Mouse (Mus musculus) MEL (cell line): ENCODE results near the gene Actl6a. TPM values are rescaled to one million over a fixed set of nuclear protein-coding genes. Genes with fewer than 3 reads are reported as not detected.

Experiments used
- DNase-seq: peaks from one replicate; pipeline ENCODE4 v3.0.0; 2011; ENCODE audit warnings: low read depth, low spot score
- H3K27ac ChIP-seq: 2 replicates; pipeline ENCODE4 v1.5.1; 2012; ENCODE audit warnings: low read depth, mild to moderate bottlenecking, control low read depth, low read length, moderate library complexity; ENCODE audit not compliant: control insufficient read depth
- H3K27me3 ChIP-seq, 2 experiments: fragments of 150-350 bp in 1 of 2; sonication (generic) in 1 of 2; 2 replicates each; pipeline ENCODE4 v1.6.1; 2012; ENCODE audit warnings: low read length in 2 of 2, mild to moderate bottlenecking in 2 of 2, improper control_type of control experiment in 1 of 2, moderate library complexity in 1 of 2; ENCODE audit not compliant: insufficient read depth in 2 of 2, control insufficient read depth in 1 of 2
- H3K36me3 ChIP-seq, 2 experiments: 2 replicates each; pipeline ENCODE4 v1.6.1; 2012 to 2014; ENCODE audit warnings: low read length in 2 of 2, improper control_type of control experiment in 1 of 2, inconsistent platforms in 1 of 2, mild to moderate bottlenecking in 1 of 2; ENCODE audit not compliant: insufficient read depth in 2 of 2, control insufficient read depth in 1 of 2
- H3K4me1 ChIP-seq, 2 experiments: fragments of 150-350 bp in 1 of 2; sonication (generic) in 1 of 2; 2 replicates each; pipeline ENCODE4 v1.6.1; 2012; ENCODE audit warnings: low read length in 2 of 2, improper control_type of control experiment in 1 of 2, mild to moderate bottlenecking in 1 of 2; ENCODE audit not compliant: insufficient read depth in 2 of 2, control insufficient read depth in 1 of 2
- H3K4me3 ChIP-seq, 2 experiments: fragments of 150-350 bp in 1 of 2; sonication (generic) in 1 of 2; 2 replicates each; pipeline ENCODE4 v1.5.1; 2012; ENCODE audit warnings: low read depth in 2 of 2, low read length in 2 of 2, mild to moderate bottlenecking in 2 of 2, moderate library complexity in 2 of 2, control low read depth in 1 of 2, improper control_type of control experiment in 1 of 2; ENCODE audit not compliant: control insufficient read depth in 1 of 2, insufficient read depth in 1 of 2
- H3K79me2 ChIP-seq: 2 replicates; pipeline ENCODE4 v1.6.1; 2012; ENCODE audit warnings: mild to moderate bottlenecking, low read length, moderate library complexity; ENCODE audit not compliant: control insufficient read depth, poor library complexity, insufficient read depth
- H3K9ac ChIP-seq: 2 replicates; pipeline ENCODE4 v1.6.1; 2012; ENCODE audit warnings: low read depth, mild to moderate bottlenecking, control low read depth, low read length, moderate library complexity; ENCODE audit not compliant: control insufficient read depth, poor library complexity, severe bottlenecking
- H3K9me3 ChIP-seq: fragments of 150-350 bp; sonication (generic); replicated peaks from 2 replicates; pipeline ENCODE4 v1.6.1; 2012; ENCODE audit warnings: mild to moderate bottlenecking, low read length, improper control_type of control experiment, moderate library complexity; ENCODE audit not compliant: insufficient read depth
- BHLHE40 ChIP-seq: IDR thresholded peaks from 2 replicates; pipeline ENCODE4 v1.6.1; 2012; ENCODE audit warnings: low read depth, mild to moderate bottlenecking, inconsistent platforms, low read length, improper control_type of control experiment, borderline replicate concordance
- CHD1 ChIP-seq: IDR thresholded peaks from 2 replicates; pipeline ENCODE4 v1.6.1; 2012; ENCODE audit warnings: low read depth, mild to moderate bottlenecking, inconsistent platforms, low read length, improper control_type of control experiment
- CHD2 ChIP-seq: IDR thresholded peaks from 2 replicates; pipeline ENCODE4 v1.6.1; 2011; ENCODE audit warnings: low read length, improper control_type of control experiment
- CTCF ChIP-seq, 3 experiments: IDR thresholded peaks in 2 of 3; conservative IDR thresholded peaks in 1 of 3; 2 replicates each; pipeline ENCODE4 v1.5.1; 2011 to 2012; ENCODE audit warnings: low read length in 3 of 3, low read depth in 2 of 3, mild to moderate bottlenecking in 2 of 3, improper control_type of control experiment in 1 of 3, inconsistent platforms in 1 of 3, mixed read lengths in 1 of 3, moderate library complexity in 1 of 3; ENCODE audit not compliant: control insufficient read depth in 1 of 3, insufficient read depth in 1 of 3, poor library complexity in 1 of 3, severe bottlenecking in 1 of 3
- ELF1 ChIP-seq: IDR thresholded peaks from 2 replicates; pipeline ENCODE4 v1.6.1; 2014; ENCODE audit warnings: low read depth, mild to moderate bottlenecking, inconsistent platforms, low read length, improper control_type of control experiment, moderate library complexity
- EP300 ChIP-seq, 2 experiments: IDR thresholded peaks; 2 replicates each; pipeline ENCODE4 v1.6.1; 2011; ENCODE audit warnings: improper control_type of control experiment in 2 of 2, low read length in 2 of 2, low read depth in 1 of 2, mild to moderate bottlenecking in 1 of 2
- ETS1 ChIP-seq: IDR thresholded peaks from 2 replicates; pipeline ENCODE4 v1.6.1; 2012; ENCODE audit warnings: low read depth, mild to moderate bottlenecking, inconsistent platforms, low read length, improper control_type of control experiment, moderate library complexity
- HCFC1 ChIP-seq: IDR thresholded peaks from 2 replicates; pipeline ENCODE4 v1.6.1; 2012; ENCODE audit warnings: low read depth, mild to moderate bottlenecking, inconsistent platforms, low read length, improper control_type of control experiment, moderate library complexity
- JUND ChIP-seq: IDR thresholded peaks from 2 replicates; pipeline ENCODE4 v1.6.1; 2011; ENCODE audit warnings: low read depth, mild to moderate bottlenecking, improper control_type of control experiment, low read length
- KAT2A ChIP-seq: conservative IDR thresholded peaks from 2 replicates; pipeline ENCODE4 v1.6.1; 2012; ENCODE audit warnings: low read depth, low read length, improper control_type of control experiment, inconsistent platforms
- MAFK ChIP-seq: IDR thresholded peaks from 2 replicates; pipeline ENCODE4 v1.6.1; 2011; ENCODE audit warnings: low read depth, mild to moderate bottlenecking, low read length, improper control_type of control experiment, borderline replicate concordance
- MAX ChIP-seq: IDR thresholded peaks from 2 replicates; pipeline ENCODE4 v1.6.1; 2011; ENCODE audit warnings: low read length, improper control_type of control experiment
- MAZ ChIP-seq: IDR thresholded peaks from 2 replicates; pipeline ENCODE4 v1.6.1; 2012; ENCODE audit warnings: low read depth, mild to moderate bottlenecking, inconsistent platforms, low read length, improper control_type of control experiment
- MXI1 ChIP-seq: IDR thresholded peaks from 2 replicates; pipeline ENCODE4 v1.6.1; 2011; ENCODE audit warnings: mild to moderate bottlenecking, low read depth, low read length, improper control_type of control experiment
- MYC ChIP-seq: IDR thresholded peaks from 2 replicates; pipeline ENCODE4 v1.6.1; 2011; ENCODE audit warnings: low read depth, mild to moderate bottlenecking, low read length, improper control_type of control experiment, moderate library complexity
- NELFE ChIP-seq: IDR thresholded peaks from 2 replicates; pipeline ENCODE4 v1.6.1; 2011; ENCODE audit warnings: low read depth, low read length, improper control_type of control experiment
- NRF1 ChIP-seq: IDR thresholded peaks from 2 replicates; pipeline ENCODE4 v1.6.1; 2014; ENCODE audit warnings: low read depth, mild to moderate bottlenecking, inconsistent platforms, low read length, improper control_type of control experiment, moderate library complexity; ENCODE audit not compliant: poor library complexity, insufficient read depth, severe bottlenecking
- POLR2A ChIP-seq, 2 experiments: IDR thresholded peaks; 2 replicates each; pipeline ENCODE4 v1.6.1; 2011 to 2012; ENCODE audit warnings: low read length in 2 of 2, mild to moderate bottlenecking in 2 of 2, control low read depth in 1 of 2, improper control_type of control experiment in 1 of 2, low read depth in 1 of 2, moderate library complexity in 1 of 2; ENCODE audit not compliant: control insufficient read depth in 1 of 2, insufficient read depth in 1 of 2, poor library complexity in 1 of 2
- POLR2AphosphoS5 ChIP-seq: IDR thresholded peaks from 2 replicates; pipeline ENCODE4 v1.6.1; 2012; ENCODE audit warnings: low read depth, borderline replicate concordance, mild to moderate bottlenecking, inconsistent platforms, low read length, moderate library complexity, mixed read lengths
- RAD21 ChIP-seq: IDR thresholded peaks from 2 replicates; pipeline ENCODE4 v1.6.1; 2011; ENCODE audit warnings: mild to moderate bottlenecking, low read depth, low read length, improper control_type of control experiment
- RCOR1 ChIP-seq: IDR thresholded peaks from 2 replicates; pipeline ENCODE4 v1.6.1; 2012; ENCODE audit warnings: low read depth, mild to moderate bottlenecking, inconsistent platforms, low read length, improper control_type of control experiment
- SIN3A ChIP-seq: IDR thresholded peaks from 2 replicates; pipeline ENCODE4 v1.6.1; 2012; ENCODE audit warnings: low read length, improper control_type of control experiment, inconsistent platforms
- TAL1 ChIP-seq: IDR thresholded peaks from 2 replicates; pipeline ENCODE4 v1.6.1; 2012; ENCODE audit warnings: mild to moderate bottlenecking, inconsistent platforms, low read length, moderate library complexity, mixed read lengths
- TCF12 ChIP-seq: IDR thresholded peaks from 2 replicates; pipeline ENCODE4 v1.6.1; 2014; ENCODE audit warnings: low read depth, mild to moderate bottlenecking, inconsistent platforms, low read length, improper control_type of control experiment, moderate library complexity
- UBTF ChIP-seq: IDR thresholded peaks from 2 replicates; pipeline ENCODE4 v1.6.1; 2012; ENCODE audit warnings: low read depth, mild to moderate bottlenecking, inconsistent platforms, low read length, improper control_type of control experiment, moderate library complexity, borderline replicate concordance; ENCODE audit not compliant: insufficient read depth
- USF1 ChIP-seq: IDR thresholded peaks from 2 replicates; pipeline ENCODE4 v1.6.1; 2014; ENCODE audit warnings: low read depth, mild to moderate bottlenecking, inconsistent platforms, low read length, improper control_type of control experiment, moderate library complexity
- USF2 ChIP-seq, 2 experiments: IDR thresholded peaks; 2 replicates each; pipeline ENCODE4 v1.6.1; 2011 to 2012; ENCODE audit warnings: improper control_type of control experiment in 2 of 2, low read length in 2 of 2, borderline replicate concordance in 1 of 2, inconsistent platforms in 1 of 2, low read depth in 1 of 2, mild to moderate bottlenecking in 1 of 2; ENCODE audit not compliant: insufficient read depth in 1 of 2
- ZC3H11A ChIP-seq: IDR thresholded peaks from 2 replicates; pipeline ENCODE4 v1.6.1; 2012; ENCODE audit warnings: low read depth, mild to moderate bottlenecking, inconsistent platforms, low read length, improper control_type of control experiment
- ZKSCAN1 ChIP-seq: IDR thresholded peaks from 2 replicates; pipeline ENCODE4 v1.6.1; 2012; ENCODE audit warnings: low read depth, mild to moderate bottlenecking, inconsistent platforms, low read length, improper control_type of control experiment, moderate library complexity
- ZNF384 ChIP-seq: IDR thresholded peaks from 2 replicates; pipeline ENCODE4 v1.6.1; 2012; ENCODE audit warnings: low read depth, mild to moderate bottlenecking, inconsistent platforms, low read length, improper control_type of control experiment
- polyA plus RNA-seq, 2 experiments: library from polyadenylated mRNA; stranded (reverse) in 1 of 2; unstranded in 1 of 2; fragments of >175 nt in 1 of 2; fragments of >200 nt in 1 of 2; gene quantifications; 2 replicates each; pipeline versions ENCODE4 v1.2.1 to v1.2.4; 2012; ENCODE audit warnings: low replicate concordance in 2 of 2, low read depth in 1 of 2; ENCODE audit not compliant: insufficient read length in 2 of 2, insufficient read depth in 1 of 2, missing spikeins in 1 of 2
- total RNA-seq: library from RNA; depleted of rRNA; stranded (reverse); fragments of 300-350 nt; gene quantifications from 2 replicates; pipeline ENCODE4 v1.2.3, GENCODE M21; 2012

Gene Actl6a
- total and polyA plus RNA-seq, 3 experiments = 129 to 175 TPM; not detected in 1

DNA sequence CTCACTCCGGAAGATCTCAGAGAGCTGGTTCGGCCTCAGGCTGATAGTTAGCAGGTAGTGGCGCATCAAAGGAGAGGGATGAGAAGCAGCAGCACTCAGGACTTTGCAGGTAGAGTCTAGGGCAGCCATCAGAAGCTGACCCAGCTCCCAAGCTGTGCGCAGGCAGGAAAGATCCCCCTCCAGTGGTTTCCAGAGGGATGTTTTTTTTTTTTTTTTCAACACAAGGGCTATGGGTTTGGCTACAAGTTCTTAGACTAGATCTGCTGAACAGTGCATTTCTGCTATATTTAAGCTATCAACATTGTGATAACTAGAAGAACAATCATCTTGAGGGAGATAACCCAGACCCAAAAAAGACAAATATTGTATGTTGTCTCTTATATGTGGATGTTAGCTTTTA is 18.9 kb upstream of the Actl6a start:
- H3K4me3 ChIP-seq = no peak overlapping the region
- H3K36me3 ChIP-seq = peaks cover 0 to 36% of the 10 kb centered on the region in 2 experiments; a peak in 2 of 4 replicates
- no peaks in the 10 kb centered on the region for H3K79me2 ChIP-seq
- H3K9ac ChIP-seq = no peak overlapping the region
- no peak overlapping the region for H3K27ac ChIP-seq
- H3K27me3 ChIP-seq = no peaks in the 10 kb centered on the region
- H3K9me3 ChIP-seq = no peaks in the 10 kb centered on the region
- peaks cover 27 to 40% of the 10 kb centered on the region in 2 experiments for H3K4me1 ChIP-seq
- TF ChIP-seq NRF1 (no peak), RAD21 (peak; percentile 12), ZNF384 (peak; percentile 61)
- DNase-seq = no peak

DNA sequence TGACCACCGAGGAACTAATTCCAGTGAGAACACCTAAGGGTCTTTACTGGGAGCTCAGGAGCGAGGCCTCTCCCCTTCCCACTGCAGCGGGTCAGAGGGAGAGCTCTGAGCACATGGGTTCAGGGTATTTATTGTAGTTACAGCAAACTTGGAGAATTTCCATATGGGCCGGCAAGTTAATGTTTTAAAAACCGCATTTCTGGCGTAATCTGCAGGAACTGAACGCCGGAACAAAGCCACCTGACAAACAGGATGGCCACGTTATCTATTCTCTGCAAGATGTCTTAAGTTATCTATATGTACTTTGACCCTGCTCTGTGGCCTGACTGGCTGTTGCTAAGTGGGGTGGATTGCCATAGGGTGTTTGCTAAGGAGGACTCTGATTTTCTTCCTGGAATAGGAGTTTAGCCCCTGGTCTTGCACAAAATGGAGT is 16.5 kb upstream of the Actl6a start:
- H3K36me3 ChIP-seq = peaks cover 0 to 41% of the 10 kb centered on the region in 2 experiments; a peak in 2 of 4 replicates
- H3K4me3 ChIP-seq = 0 out of 4 replicates have a peak overlapping the region, but pooled peaks of 1 of the 2 experiments have one; percentile 18
- H3K9ac ChIP-seq = peak overlapping the region; percentile 52
- H3K4me1 ChIP-seq = peaks cover 31 to 41% of the 10 kb centered on the region in 2 experiments
- H3K27ac ChIP-seq = peak overlapping the region; percentile 85
- H3K9me3 ChIP-seq = no peaks in the 10 kb centered on the region
- H3K27me3 ChIP-seq = no peaks in the 10 kb centered on the region
- peak; percentile 92 for DNase-seq
- no peaks in the 10 kb centered on the region for H3K79me2 ChIP-seq
- peak; percentile 60 for TF ChIP-seq HCFC1
- no peak for TF ChIP-seq CTCF (IDR thresholded peaks at IDR 0.05 in 2 of 3, conservative IDR thresholded peaks at IDR 0.05 in 1 of 3; ENCODE audit: control insufficient read depth in 1 of 3, insufficient read depth in 1 of 3, low read depth in 2 of 3, low read length in 3 of 3, poor library complexity in 1 of 3, severe bottlenecking in 1 of 3)
- TF ChIP-seq UBTF = no peak
- peak; percentile 79 for TF ChIP-seq USF1
- peak; percentile 97 for TF ChIP-seq RCOR1
- peak in 1 of 2 experiments; percentile 33; a peak in 1 of 4 replicates for TF ChIP-seq POLR2A (IDR thresholded peaks at IDR 0.05; ENCODE audit: control insufficient read depth in 1 of 2, insufficient read depth in 1 of 2, low read depth in 1 of 2, low read length in 2 of 2, poor library complexity in 1 of 2)
- peak; percentile 34 for TF ChIP-seq KAT2A
- peak; percentile 58; the same call in 1 of the 2 replicates for TF ChIP-seq MAZ
- TF ChIP-seq MAFK = peak; percentile 49; the same call in 1 of the 2 replicates
- TF ChIP-seq TAL1 = peak; percentile 90
- no peak for TF ChIP-seq NRF1
- TF ChIP-seq ETS1 = peak; percentile 98
- TF ChIP-seq ELF1 = peak; percentile 59; the same call in 1 of the 2 replicates
- peak; percentile 92; the same call in 1 of the 2 replicates for TF ChIP-seq MYC
- 0 out of 2 replicates have a peak, but pooled peaks have one; percentile 28 for TF ChIP-seq CHD1
- TF ChIP-seq CHD2 = no peak; the same call in 1 of the 2 replicates
- TF ChIP-seq NELFE = no peak
- peak; percentile 91 for TF ChIP-seq SIN3A
- TF ChIP-seq ZNF384 = no peak
- TF ChIP-seq EP300 (IDR thresholded peaks at IDR 0.05; ENCODE audit: low read depth in 1 of 2, low read length in 2 of 2) = peak; percentile 96 to 99
- TF ChIP-seq TCF12 = peak; percentile 98
- TF ChIP-seq MAX = peak; percentile 84
- TF ChIP-seq JUND = no peak
- TF ChIP-seq USF2 (IDR thresholded peaks at IDR 0.05; ENCODE audit: borderline replicate concordance in 1 of 2, insufficient read depth in 1 of 2, low read depth in 1 of 2, low read length in 2 of 2) = no peak
- TF ChIP-seq ZKSCAN1 = no peak
- no peak for TF ChIP-seq POLR2AphosphoS5
- TF ChIP-seq BHLHE40 = peak; percentile 72
- TF ChIP-seq ZC3H11A = no peak
- peak; percentile 88 for TF ChIP-seq MXI1
